Mouse (Mus musculus) kidney, embryonic 16.5 days (tissue): ENCODE results near the gene Afap1. TPM values are rescaled to one million over a fixed set of nuclear protein-coding genes. Genes with fewer than 3 reads are reported as not detected.

Experiments
- ATAC-seq: fragments of 200-750 bp; cut with Nextera tagmentation; 2 replicates; pipeline ENCODE4 v1.8.0; 2017; ENCODE audit warnings: moderate TSS enrichment; ENCODE audit not compliant: low FRiP score, low TSS enrichment
- H3K27ac ChIP-seq: fragments of 300-500 bp; sonication (generic); 2 replicates; pipeline ENCODE4 v1.5.1; 2014; ENCODE audit warnings: low read length
- H3K27me3 ChIP-seq: fragments of 300-500 bp; sonication (generic); 2 replicates; pipeline ENCODE4 v1.6.1; 2014; ENCODE audit warnings: low read length, control low read depth, mixed read lengths; ENCODE audit not compliant: insufficient read depth
- H3K36me3 ChIP-seq: fragments of 300-500 bp; sonication (generic); 2 replicates; pipeline ENCODE4 v1.6.1; 2014; ENCODE audit warnings: low read length, control low read depth, mixed read lengths; ENCODE audit not compliant: insufficient read depth
- H3K4me1 ChIP-seq: fragments of 300-500 bp; sonication (generic); 2 replicates; pipeline ENCODE4 v1.6.1; 2014; ENCODE audit warnings: low read length, control low read depth, mixed read lengths; ENCODE audit not compliant: insufficient read depth
- H3K4me2 ChIP-seq: fragments of 300-500 bp; sonication (generic); replicated peaks from 2 replicates; pipeline ENCODE4 v1.6.1; 2014; ENCODE audit warnings: low read depth, low read length
- H3K4me3 ChIP-seq: fragments of 300-500 bp; sonication (generic); 2 replicates; pipeline ENCODE4 v1.5.1; 2014; ENCODE audit warnings: mild to moderate bottlenecking, low read length
- H3K9ac ChIP-seq: fragments of 300-500 bp; sonication (generic); replicated peaks from 2 replicates; pipeline ENCODE4 v1.6.1; 2014; ENCODE audit warnings: low read length
- H3K9me3 ChIP-seq: fragments of 300-500 bp; sonication (generic); 2 replicates; pipeline ENCODE4 v1.6.1; 2016; ENCODE audit warnings: low read length, control low read depth
- WGBS: fragments of 180-500 bp; shearing (Covaris S2); extraction: QIAGEN DNeasy Blood & Tissue Kit; methylation state at CpG from one replicate; pipeline ENCODE4 v1.1.7; 2014; 5-methylcytosine and 5-hydroxymethylcytosine counted together
- polyA plus RNA-seq: library from polyadenylated mRNA; unstranded; fragments of >200 nt; fragmentation: Nextera tagmentation; extraction: Ambion mirVana; gene quantifications from 2 replicates; pipeline ENCODE4 v1.2.1, GENCODE M21; 2015

Gene Afap1
- polyA plus RNA-seq, 1 experiment from 2014 or later = 22.8 TPM

GRCm38 (mm10) chr5:35981976-35982375 is 88.9 kb downstream of the Afap1 start:
- H3K36me3 ChIP-seq = peaks cover 55% of the 10 kb centered on the region
- H3K4me1 ChIP-seq = peaks cover 2% of the 10 kb centered on the region; the same call in 1 of the 2 replicates
- H3K27me3 ChIP-seq = no peaks in the 10 kb centered on the region
- H3K27ac ChIP-seq = no peak overlapping the region
- ATAC-seq = no peak
- WGBS = 42% methylated on average over 4 of the region's 4 CpGs
- no peak overlapping the region for H3K9ac ChIP-seq
- H3K9me3 ChIP-seq = no peaks in the 10 kb centered on the region
- no peak overlapping the region for H3K4me2 ChIP-seq
- no peak overlapping the region for H3K4me3 ChIP-seq

GRCm38 (mm10) chr5:35985611-35986010 is 92.5 kb downstream of the Afap1 start:
- 91% methylated on average over 8 of the region's 8 CpGs for WGBS
- ATAC-seq = no peak
- Histone ChIP-seq H3K9ac (no peak overlapping the region), H3K4me3 (no peak overlapping the region), H3K27ac (no peak overlapping the region), H3K27me3 (no peaks in the 10 kb centered on the region), H3K4me1 (peaks cover 8% of the 10 kb centered on the region; the same call in 1 of the 2 replicates), H3K4me2 (no peak overlapping the region), H3K36me3 (peaks cover 62% of the 10 kb centered on the region), H3K9me3 (no peaks in the 10 kb centered on the region)

- ATAC-seq = no peak
- WGBS = 90% methylated on average over 8 of the region's 8 CpGs
- Histone ChIP-seq H3K4me2 (no peak overlapping the region), H3K9ac (no peak overlapping the region), H3K27me3 (no peaks in the 10 kb centered on the region), H3K9me3 (no peaks in the 10 kb centered on the region), H3K27ac (no peak overlapping the region), H3K36me3 (peaks cover 62% of the 10 kb centered on the region), H3K4me1 (0 out of 2 replicates have a peak, but pooled peaks cover 15% of the 10 kb centered on the region), H3K4me3 (no peak overlapping the region)
These were observed 95.0 kb downstream of the Afap1 start for GRCm38 (mm10) chr5:35988085-35988484.

GRCm38 (mm10) chr5:35989506-35989905 is 96.4 kb downstream of the Afap1 start:
- Histone ChIP-seq H3K36me3 (peaks cover 61% of the 10 kb centered on the region), H3K9ac (no peak overlapping the region), H3K27ac (no peak overlapping the region), H3K9me3 (no peaks in the 10 kb centered on the region), H3K27me3 (no peaks in the 10 kb centered on the region), H3K4me3 (no peak overlapping the region), H3K4me1 (0 out of 2 replicates have a peak, but pooled peaks cover 15% of the 10 kb centered on the region), H3K4me2 (no peak overlapping the region)
- WGBS = 92% methylated on average over 6 of the region's 6 CpGs
- no peak for ATAC-seq

- Histone ChIP-seq H3K4me3 (no peak overlapping the region), H3K27ac (no peak overlapping the region), H3K4me1 (0 out of 2 replicates have a peak, but pooled peaks cover 15% of the 10 kb centered on the region), H3K9me3 (no peaks in the 10 kb centered on the region), H3K9ac (no peak overlapping the region), H3K4me2 (no peak overlapping the region), H3K36me3 (peaks cover 59% of the 10 kb centered on the region), H3K27me3 (no peaks in the 10 kb centered on the region)
- no peak for ATAC-seq
- 85% methylated on average over 11 of the region's 11 CpGs for WGBS
These were observed 97.0 kb downstream of the Afap1 start for GRCm38 (mm10) chr5:35989986-35990735.

GRCm38 (mm10) chr5:36003797-36004196 is 110.7 kb downstream of the Afap1 start:
- H3K27ac ChIP-seq = no peak overlapping the region
- H3K9me3 ChIP-seq = no peaks in the 10 kb centered on the region
- 80% methylated on average over 10 of the region's 10 CpGs for WGBS
- ATAC-seq = no peak
- H3K36me3 ChIP-seq = peaks cover 26% of the 10 kb centered on the region
- no peak overlapping the region for H3K4me3 ChIP-seq
- H3K27me3 ChIP-seq = no peaks in the 10 kb centered on the region
- H3K4me1 ChIP-seq = no peaks in the 10 kb centered on the region
- H3K4me2 ChIP-seq = no peak overlapping the region
- no peak overlapping the region for H3K9ac ChIP-seq

- no peaks in the 10 kb centered on the region for H3K4me1 ChIP-seq
- H3K4me2 ChIP-seq = no peak overlapping the region
- H3K9me3 ChIP-seq = no peaks in the 10 kb centered on the region
- WGBS = 70% methylated on average over 8 of the region's 8 CpGs
- no peak overlapping the region for H3K27ac ChIP-seq
- peaks cover 5% of the 10 kb centered on the region; the same call in 1 of the 2 replicates for H3K36me3 ChIP-seq
- H3K9ac ChIP-seq = no peak overlapping the region
- no peak for ATAC-seq
- no peak overlapping the region for H3K4me3 ChIP-seq
- no peaks in the 10 kb centered on the region for H3K27me3 ChIP-seq
These were observed 113.0 kb downstream of the Afap1 start for GRCm38 (mm10) chr5:36006106-36006505.

- Histone ChIP-seq H3K27me3 (no peaks in the 10 kb centered on the region), H3K36me3 (peaks cover under 1% of the 10 kb centered on the region; the same call in 1 of the 2 replicates), H3K4me2 (no peak overlapping the region), H3K9me3 (no peaks in the 10 kb centered on the region), H3K4me1 (no peaks in the 10 kb centered on the region), H3K9ac (no peak overlapping the region), H3K4me3 (no peak overlapping the region), H3K27ac (no peak overlapping the region)
- WGBS = 72% methylated on average over 5 of the region's 5 CpGs
- no peak for ATAC-seq
These were observed 113.5 kb downstream of the Afap1 start for GRCm38 (mm10) chr5:36006586-36006985.

- no peaks in the 10 kb centered on the region for H3K4me1 ChIP-seq
- 85% methylated on average over 10 of the region's 10 CpGs for WGBS
- H3K4me2 ChIP-seq = no peak overlapping the region
- H3K4me3 ChIP-seq = no peak overlapping the region
- no peaks in the 10 kb centered on the region for H3K36me3 ChIP-seq
- no peak for ATAC-seq
- H3K27ac ChIP-seq = no peak overlapping the region
- no peak overlapping the region for H3K9ac ChIP-seq
- no peaks in the 10 kb centered on the region for H3K27me3 ChIP-seq
- H3K9me3 ChIP-seq = no peaks in the 10 kb centered on the region
These were observed 114.5 kb downstream of the Afap1 start for GRCm38 (mm10) chr5:36007649-36008048.

GRCm38 (mm10) chr5:36009405-36009804 is 116.3 kb downstream of the Afap1 start:
- H3K27me3 ChIP-seq = no peaks in the 10 kb centered on the region
- WGBS = 74% methylated on average over 4 of the region's 4 CpGs

More at GRCm38 (mm10) chr5:36009405-36009804, 116.3 kb downstream of the Afap1 start:
- Histone ChIP-seq H3K27ac (no peak overlapping the region), H3K4me1 (no peaks in the 10 kb centered on the region), H3K4me2 (no peak overlapping the region), H3K36me3 (no peaks in the 10 kb centered on the region), H3K9me3 (no peaks in the 10 kb centered on the region), H3K4me3 (no peak overlapping the region), H3K9ac (no peak overlapping the region)
- ATAC-seq = no peak
